Mouse (Mus musculus): ENCODE measurements around the gene Cfap69. TPM values are rescaled to one million over a fixed set of nuclear protein-coding genes. Genes with fewer than 3 reads are reported as not detected.

Cfap69 gene
- polyA plus RNA-seq, 1 experiment from 2014 or later, result 11.1 TPM

DNA sequence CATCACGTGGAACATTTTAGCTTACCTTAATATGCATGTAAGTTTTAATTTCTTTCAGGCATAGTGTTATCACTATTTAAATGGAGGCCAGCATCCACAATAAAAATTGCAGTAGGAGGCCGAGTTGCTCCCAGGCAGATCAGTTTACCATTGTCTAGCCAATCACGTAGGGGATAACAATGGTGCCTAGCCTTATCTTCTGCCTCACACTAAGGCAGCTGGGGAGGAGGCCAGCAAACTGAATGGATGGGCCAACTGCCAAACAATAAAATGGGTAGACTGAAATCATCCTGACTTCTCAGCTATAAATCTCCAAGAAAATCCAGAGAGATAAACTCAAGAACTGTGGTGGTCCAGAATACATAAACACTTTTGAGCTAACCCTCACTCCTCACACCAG lies 124.3 kb downstream of the Cfap69 start:
- Histone ChIP-seq H3K4me1 (replicated peaks; ENCODE audit: control insufficient read depth, insufficient read depth, low read length) (no peaks in the 10 kb centered on the region), H3K27me3 (replicated peaks; ENCODE audit: control insufficient read depth, insufficient read depth, low read length) (no peaks in the 10 kb centered on the region), H3K9me3 (ENCODE audit: control insufficient read depth, low read length) (no peaks in the 10 kb centered on the region), H3K27ac (ENCODE audit: low read length) (no peak overlapping the region), H3K9ac (replicated peaks; ENCODE audit: low read depth, low read length) (no peak overlapping the region), H3K36me3 (ENCODE audit: control insufficient read depth, insufficient read depth) (peaks cover 20% of the 10 kb centered on the region), H3K4me3 (replicated peaks; ENCODE audit: low read length) (no peak overlapping the region), H3K4me2 (ENCODE audit: low read length) (no peak overlapping the region)
- WGBS, result 73% methylated on average over 3 of the region's 3 CpGs
- no peak for ATAC-seq

DNA sequence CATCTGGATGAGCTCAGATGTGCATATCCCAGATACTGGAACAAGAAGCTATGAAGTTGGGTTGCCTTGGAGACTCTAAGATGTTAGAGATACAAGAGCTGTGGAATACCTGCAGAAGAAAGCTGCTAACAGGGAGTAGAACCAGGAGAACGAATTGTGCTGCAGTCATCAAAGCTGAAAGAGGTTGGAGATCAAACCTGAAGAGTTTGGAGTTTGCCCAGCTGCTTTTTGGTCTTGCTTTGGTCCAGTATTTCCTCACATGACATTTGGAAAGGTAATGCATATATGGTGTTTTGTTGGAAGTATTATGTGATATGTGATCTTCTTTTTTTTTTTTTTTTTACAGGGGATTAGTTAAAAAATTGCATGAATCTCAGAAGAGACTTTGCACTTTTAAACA lies 127.9 kb downstream of the Cfap69 start:
- no peak for ATAC-seq
- H3K27ac ChIP-seq (ENCODE audit: low read length), result no peak overlapping the region
- H3K4me1 ChIP-seq (replicated peaks; ENCODE audit: control insufficient read depth, insufficient read depth, low read length), result no peaks in the 10 kb centered on the region
- H3K36me3 ChIP-seq (ENCODE audit: control insufficient read depth, insufficient read depth), result peaks cover 10% of the 10 kb centered on the region
- no peak overlapping the region for H3K9ac ChIP-seq (replicated peaks; ENCODE audit: low read depth, low read length)
- no peaks in the 10 kb centered on the region for H3K9me3 ChIP-seq (ENCODE audit: control insufficient read depth, low read length)
- 93% methylated on average over 1 of the region's 1 CpGs for WGBS
- H3K4me3 ChIP-seq (replicated peaks; ENCODE audit: low read length), result no peak overlapping the region
- no peaks in the 10 kb centered on the region for H3K27me3 ChIP-seq (replicated peaks; ENCODE audit: control insufficient read depth, insufficient read depth, low read length)
- no peak overlapping the region for H3K4me2 ChIP-seq (ENCODE audit: low read length)

DNA sequence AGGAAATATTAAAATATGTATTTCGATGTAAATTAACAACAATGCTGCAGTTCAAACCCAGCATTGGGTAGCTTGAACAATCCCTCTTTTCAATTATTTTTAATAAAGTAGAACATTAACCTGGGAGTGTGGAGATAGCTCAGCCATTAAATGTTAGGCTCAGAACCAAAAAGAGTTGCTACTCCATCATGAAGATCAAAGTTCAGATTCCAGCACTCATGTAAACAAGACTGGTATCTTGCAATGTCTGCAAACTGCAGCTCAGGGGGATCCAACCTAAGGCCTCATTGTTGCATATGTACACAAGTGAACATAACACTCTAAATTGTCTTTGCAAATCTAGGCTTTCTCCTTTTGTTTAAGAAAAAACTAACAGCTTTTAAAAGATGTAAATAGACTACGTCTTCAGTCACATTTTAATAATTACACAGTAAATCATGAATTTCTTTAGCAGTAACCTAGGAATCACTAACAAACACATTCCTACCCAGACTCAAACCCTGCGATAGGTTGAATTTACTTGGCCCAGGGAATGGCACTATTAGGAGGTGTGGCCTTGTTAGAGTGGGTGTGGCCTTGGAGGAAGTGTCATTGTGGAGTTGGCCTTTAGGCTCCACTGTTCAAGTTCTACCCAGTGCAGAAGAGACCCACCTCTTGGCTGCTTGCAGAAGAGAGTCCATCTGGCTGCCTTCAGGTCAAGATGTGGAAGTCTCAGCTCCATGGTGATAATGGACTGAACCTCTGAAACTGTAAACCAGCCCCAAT lies 130.2 kb downstream of the Cfap69 start:
- no peak overlapping the region for H3K9ac ChIP-seq (replicated peaks; ENCODE audit: low read depth, low read length)
- no peak for ATAC-seq
- WGBS, result 92% methylated on average over 3 of the region's 3 CpGs

More for the DNA sequence above, 130.2 kb downstream of the Cfap69 start:
- Histone ChIP-seq H3K4me1 (replicated peaks; ENCODE audit: control insufficient read depth, insufficient read depth, low read length) (no peaks in the 10 kb centered on the region), H3K36me3 (ENCODE audit: control insufficient read depth, insufficient read depth) (peaks cover 8% of the 10 kb centered on the region), H3K27me3 (replicated peaks; ENCODE audit: control insufficient read depth, insufficient read depth, low read length) (no peaks in the 10 kb centered on the region), H3K9me3 (ENCODE audit: control insufficient read depth, low read length) (no peaks in the 10 kb centered on the region), H3K27ac (ENCODE audit: low read length) (no peak overlapping the region), H3K4me3 (replicated peaks; ENCODE audit: low read length) (no peak overlapping the region), H3K4me2 (ENCODE audit: low read length) (no peak overlapping the region)

Other genes starting within 250 kb of the Cfap69 start
- gene Cdk14, start 243.9 kb downstream of the Cfap69 start, polyA plus RNA-seq (2015; fragmentation: Nextera tagmentation; extraction: Ambion mirVana), result 30.6 and 30.8 TPM in 2 replicates
- not detected in 2 replicates for gene 1700015F17Rik, start 185.1 kb downstream of the Cfap69 start, polyA plus RNA-seq (2015; fragmentation: Nextera tagmentation; extraction: Ambion mirVana)
- 15.8 and 20.2 TPM in 2 replicates for gene Cldn12, start 149.3 kb downstream of the Cfap69 start, polyA plus RNA-seq (2015; fragmentation: Nextera tagmentation; extraction: Ambion mirVana)
- gene Gtpbp10, start 104.7 kb downstream of the Cfap69 start, polyA plus RNA-seq (2015; fragmentation: Nextera tagmentation; extraction: Ambion mirVana), result 26.7 and 27.6 TPM in 2 replicates
- gene Gm8773, start 90.4 kb downstream of the Cfap69 start, polyA plus RNA-seq (2015; fragmentation: Nextera tagmentation; extraction: Ambion mirVana), result 9.4 and 12.0 TPM in 2 replicates
- 4.3 and 4.4 TPM in 2 replicates for gene Steap2, start 30.3 kb upstream of the Cfap69 start, polyA plus RNA-seq (2015; fragmentation: Nextera tagmentation; extraction: Ambion mirVana)
- 1.8 and 2.1 TPM in 2 replicates for gene Steap1, start 85.1 kb upstream of the Cfap69 start, polyA plus RNA-seq (2015; fragmentation: Nextera tagmentation; extraction: Ambion mirVana)

All from forebrain, embryonic 16.5 days (tissue).